Comparison of ENCODE assay signal across 1 mouse cellular context in the genomic region with DNA sequence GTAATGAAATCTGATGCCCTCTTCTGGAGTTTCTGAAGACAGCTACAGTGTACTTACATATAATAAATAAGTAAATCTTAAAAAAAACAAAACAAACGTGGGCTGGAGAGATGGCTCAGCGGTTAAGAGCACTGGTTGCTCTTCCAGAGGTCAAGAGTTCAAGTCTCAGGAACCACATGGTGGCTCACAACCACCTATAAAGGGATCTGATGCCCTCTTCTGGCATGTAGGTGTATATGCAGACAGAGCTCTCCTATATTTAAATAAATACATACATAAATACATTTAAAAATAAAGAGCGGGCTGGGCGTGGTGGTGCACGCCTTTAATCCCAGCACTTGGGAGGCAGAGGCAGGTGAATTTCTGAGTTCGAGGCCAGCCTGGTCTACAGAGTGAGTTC.
TF ChIP-seq lines count a peak whose summit lies in the region.

No protein-coding gene starts in this region.

TF ChIP-seq in CH12.LX, 34 proteins besides CTCF, POLR2A, EP300 and RAD21:
- peak; percentile 65; the same call in 1 of the 2 replicates for TF ChIP-seq MYC (IDR thresholded peaks at IDR 0.05; ENCODE audit: low read depth, low read length)
